Mouse (Mus musculus) retina, postnatal 7 days (tissue): ENCODE measurements around the gene Gm10277.
"Not testable (repeated sequence)": the region's sequence is repeated elsewhere in the genome, so short reads cannot be mapped to it uniquely, and the experiment has no call there.

Source experiments
- DNase-seq: peaks from one replicate; pipeline ENCODE4 v3.0.0-alpha.2; 2012; ENCODE audit warnings: low read depth, low spot score

The Gm10277 gene

DNA sequence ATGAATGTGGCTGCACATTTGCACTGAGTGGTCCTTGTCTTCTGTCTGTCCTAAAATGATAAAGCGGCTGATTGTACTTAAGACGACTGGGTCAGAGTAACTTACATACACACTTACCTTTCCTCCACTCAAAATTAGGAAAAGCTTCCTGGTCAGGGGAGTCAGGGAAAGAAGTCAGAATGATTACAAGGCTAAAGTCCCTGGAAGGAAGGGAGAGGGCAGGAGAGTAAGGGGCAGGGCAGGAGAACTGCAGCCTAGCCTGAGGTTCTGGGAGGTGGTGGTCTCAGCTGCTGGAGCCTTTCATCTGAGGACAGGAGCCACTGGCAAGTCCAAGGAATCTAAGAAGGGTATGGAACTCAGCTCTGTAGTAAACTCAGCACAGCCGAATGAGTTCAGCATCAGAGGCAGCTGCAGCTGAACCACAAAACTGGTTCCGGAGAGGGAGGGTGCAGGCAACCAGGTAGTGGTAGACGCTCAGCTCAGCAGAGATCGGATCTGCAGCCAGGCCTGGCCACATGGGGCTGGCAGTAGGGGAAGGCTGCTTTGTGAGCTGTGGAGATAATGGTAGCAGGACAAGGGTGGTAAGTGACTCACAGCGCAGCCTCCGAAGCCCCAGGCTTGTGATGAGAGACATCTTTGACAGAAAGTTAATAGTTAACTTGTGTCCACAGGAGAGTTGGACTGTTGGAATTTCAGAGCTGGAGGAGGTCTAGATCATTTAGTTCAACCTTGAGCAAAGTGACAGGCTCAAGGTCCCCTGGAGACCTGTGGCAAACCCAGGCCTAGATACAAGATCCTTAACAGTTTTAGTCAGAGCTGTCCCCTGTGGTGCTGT lies 15.5 kb downstream of the Gm10277 start:
- DNase-seq: no peak

DNA sequence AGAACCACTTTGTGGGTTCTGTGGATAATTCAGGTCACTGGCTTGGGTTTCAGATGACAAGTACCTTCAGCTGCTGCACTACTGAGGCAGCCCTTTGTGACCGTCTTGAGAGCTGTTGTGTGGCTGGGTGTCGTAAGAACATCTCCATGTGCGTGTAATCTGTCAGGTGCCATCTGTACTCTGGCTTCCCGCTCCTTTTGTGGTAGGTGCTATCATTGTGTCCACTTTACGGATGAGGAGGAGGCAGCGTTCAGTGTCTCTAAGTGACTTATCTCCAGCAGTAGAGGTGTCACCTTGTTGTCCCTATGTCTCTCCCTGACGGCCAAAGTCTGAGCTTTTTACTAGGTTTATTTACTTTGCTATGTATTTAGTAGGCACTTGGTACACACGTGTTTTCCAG lies 17.2 kb downstream of the Gm10277 start:
- no peak for DNase-seq

DNA sequence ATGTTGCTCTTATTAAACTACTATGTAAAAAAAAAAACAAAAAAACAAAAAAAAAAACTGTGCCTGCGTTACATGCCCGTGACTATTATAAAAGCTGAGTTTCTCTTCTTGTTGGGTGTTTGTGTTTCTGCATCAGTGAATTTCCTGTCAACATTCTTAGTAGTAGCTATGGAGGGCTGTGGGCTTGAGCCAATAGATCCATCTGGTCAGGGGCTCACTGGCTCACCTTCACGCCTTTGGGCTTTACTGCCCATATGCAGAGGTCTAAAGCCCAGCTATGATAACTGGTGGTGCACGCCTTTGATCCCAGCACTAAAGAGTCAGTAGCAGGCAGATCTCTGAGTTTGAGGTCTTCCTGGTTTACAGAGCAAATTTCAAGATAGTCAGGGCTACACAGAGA lies 18.1 kb downstream of the Gm10277 start:
- DNase-seq: no peak

DNA sequence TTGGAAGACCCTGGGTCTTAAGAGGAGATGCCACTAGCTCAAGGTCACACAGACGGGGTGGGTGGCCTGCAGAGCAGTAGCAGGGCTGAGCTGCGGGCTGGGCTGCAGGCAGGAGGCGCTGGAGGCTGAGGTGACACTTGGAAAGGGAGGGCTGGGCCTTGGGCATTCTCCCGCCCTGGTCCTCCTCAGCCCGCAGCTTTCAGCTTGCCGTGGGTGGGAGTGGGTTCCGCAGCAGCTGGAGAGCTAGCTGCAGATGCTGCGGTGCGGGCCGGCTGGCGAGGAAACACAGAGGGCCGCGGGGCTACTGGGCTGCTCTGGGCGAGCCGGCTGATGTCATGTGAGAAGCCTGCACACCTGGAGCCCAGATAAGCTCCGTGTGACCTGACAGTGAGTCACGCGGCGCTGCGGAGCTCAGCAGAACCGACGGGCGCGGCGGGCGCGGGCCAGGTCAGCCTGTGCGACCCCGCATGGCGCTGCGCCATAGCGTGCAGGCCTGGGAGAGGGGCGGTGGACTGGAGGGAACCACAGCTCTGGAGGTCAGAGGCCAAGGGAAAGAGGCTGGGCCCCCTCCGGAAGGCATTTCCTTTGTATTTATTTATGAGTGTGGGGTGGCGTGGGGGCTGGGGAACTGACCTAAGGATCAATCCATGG lies 21.1 kb downstream of the Gm10277 start:
- DNase-seq: no peak

DNA sequence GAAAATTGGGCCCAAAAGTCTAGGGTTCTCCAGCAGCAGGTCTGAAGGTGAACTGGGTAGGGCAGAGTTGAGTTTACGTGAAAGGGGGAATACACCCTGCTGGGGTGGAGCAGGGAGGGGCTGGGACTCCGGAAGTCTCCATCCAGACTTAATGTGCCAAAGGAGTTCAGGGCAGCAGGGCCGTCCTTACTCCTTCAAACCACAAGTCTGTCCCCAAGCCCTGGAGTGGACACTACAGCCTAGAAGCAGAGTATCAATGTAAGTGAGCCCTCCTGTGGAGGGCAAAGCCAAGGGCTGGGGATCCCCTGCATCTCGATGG lies 22.1 kb downstream of the Gm10277 start:
- no peak for DNase-seq

DNA sequence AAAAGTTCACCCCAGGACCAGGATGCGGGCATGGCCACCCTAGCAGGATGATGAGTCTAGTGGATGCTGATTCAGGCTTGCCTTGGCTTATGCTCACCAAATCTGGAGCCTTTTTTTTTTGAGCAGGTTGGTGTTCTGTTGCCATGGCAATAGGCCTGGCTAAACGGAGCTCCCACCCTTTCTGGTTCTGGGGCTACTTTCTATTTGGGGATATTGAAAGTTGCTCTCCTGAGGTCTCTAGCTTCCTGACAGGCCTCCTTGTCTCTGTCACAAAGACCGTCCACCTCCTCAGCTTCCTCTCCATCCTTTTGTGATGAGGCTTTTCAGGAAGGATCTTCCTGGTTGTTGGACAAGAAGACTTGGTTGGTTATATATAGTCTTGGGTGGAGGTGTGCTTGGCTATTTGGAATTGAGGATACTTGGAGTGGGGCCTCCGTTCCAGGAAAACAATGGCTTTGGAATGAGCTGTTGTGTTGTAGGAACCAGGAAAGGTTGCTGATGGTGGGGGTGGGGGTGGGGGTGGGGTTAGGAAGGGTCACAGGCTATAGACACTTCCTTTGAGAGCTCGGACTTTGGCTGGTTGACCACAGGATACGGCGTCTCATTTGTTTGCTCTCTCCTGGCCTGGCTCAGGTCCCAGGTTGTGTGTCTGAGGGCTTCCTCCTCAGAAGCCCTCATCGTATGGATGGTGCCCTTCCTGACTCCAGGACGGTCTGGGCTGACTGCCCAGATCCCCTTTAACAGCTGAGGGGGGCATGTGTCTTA lies 22.7 kb downstream of the Gm10277 start:
- no peak for DNase-seq

DNA sequence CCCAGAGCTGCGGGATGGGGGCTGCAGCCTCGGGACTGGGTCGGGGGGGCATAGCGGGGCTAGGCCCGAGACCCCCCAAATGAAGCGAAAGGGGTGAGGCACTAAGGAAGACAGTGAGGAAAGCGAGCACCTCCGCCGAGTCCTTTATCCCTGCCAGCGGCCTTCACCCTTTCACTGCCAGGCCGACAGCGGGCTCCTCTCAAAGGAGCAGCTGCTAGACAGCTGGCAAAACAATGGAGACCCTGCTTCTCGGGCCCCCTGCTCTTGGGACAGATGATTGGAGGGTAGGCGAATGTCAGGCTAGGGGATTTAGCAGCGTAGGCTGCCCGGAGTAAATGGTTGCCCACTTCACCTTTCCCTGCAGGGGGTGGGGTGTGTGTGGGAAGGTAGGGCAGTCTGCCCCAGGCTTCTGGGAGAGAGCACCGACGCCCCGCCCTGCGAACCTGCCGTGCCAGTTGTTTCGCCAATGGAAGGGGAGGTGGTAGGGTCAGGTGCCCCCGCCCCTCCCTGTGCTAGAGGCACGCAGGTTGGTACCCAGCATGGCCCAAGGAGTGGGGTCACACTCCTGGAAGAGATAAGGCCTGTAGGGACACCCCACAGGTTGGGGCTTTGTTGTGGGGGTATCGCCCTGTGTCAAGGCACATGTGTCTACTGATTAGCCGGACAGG lies 23.7 kb downstream of the Gm10277 start:
- no peak for DNase-seq

DNA sequence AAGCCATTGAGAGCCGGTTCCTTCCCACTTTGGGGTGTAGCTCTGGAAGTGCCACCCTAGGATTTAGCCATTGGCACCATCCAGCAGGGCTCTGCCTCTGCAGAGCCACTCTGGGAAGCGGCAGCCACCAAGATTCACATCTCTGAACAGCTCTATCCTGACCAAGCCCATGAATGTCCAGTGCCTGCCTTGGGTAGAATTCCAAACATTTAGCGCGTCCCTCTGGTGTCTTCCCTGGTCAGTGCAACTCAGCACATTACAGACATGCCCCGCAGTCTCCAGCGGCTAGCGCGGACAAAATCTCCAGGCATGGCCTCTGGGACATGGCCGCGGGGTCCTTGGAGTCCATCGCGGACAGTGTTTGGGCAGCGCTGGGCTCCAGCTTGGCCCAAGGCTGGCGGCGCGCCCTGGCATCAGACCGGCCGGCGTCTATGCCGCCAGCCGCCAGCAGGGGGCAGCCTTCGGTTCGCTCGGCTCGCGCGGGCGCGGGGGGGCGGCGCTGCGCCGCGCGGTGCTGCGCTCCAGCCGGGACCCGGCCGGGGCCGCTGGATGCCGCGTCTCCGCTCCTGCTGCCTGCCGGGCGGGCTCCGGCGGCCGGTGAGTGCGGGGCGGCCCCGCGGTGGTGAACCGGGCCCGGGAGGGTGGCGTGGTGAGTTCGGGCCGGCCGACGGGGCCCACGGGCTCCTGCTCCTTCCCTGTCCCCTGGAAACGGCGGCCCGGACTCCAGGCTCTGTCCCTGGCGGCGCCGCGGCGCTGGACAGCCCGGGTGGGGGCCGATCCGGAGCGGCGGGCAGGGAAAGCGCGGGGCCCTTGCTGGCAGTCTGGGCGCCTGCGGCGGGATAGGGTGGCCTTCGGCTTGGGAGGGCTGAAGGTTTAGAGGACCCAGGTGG lies 24.5 kb downstream of the Gm10277 start, which contains the start of gene Myo18a:
Gene Myo18a (plus strand): TSS at position 464 of the 890 bp plus-strand sequence.
- peak; percentile 82 for DNase-seq

DNA sequence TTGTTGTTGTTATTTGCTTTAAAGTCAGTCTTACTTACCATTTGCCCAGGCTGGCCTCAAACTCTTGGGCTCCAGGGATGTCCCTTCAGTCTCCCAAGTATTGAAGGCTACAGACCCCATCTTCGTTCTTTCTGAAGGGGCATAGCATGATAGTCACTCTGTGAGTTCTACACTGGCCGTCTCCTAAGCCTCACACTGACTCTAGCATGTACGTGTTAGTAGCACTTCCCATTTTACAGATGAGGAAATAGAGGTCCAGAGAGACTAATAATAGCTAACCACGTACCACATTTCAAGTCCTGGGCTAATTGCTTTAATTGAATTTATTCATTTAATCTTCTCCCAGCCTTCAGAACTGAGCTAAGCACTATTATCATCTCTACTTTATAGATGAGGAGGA lies 27.5 kb downstream of the Gm10277 start:
- DNase-seq: no peak

DNA sequence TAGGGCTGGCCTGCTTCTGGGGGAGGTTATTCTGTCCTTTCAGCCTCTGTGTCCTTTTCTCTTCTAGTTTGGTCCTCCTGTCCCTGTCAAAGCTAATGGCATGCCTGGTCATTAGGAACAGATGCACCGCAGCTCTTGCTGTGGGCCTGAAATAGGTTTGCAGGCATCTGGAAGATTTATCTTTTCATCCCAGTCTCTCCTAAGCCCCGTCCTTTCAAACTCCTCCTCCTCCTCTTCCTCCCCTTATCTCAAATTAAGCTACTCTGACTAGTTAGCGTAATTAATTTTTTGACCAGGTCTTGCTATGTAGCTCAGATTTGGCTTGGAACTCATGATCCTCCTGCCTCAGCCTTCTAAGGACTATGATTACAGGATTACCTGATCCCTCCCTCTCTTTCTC lies 34.1 kb downstream of the Gm10277 start:
- DNase-seq: no peak

DNA sequence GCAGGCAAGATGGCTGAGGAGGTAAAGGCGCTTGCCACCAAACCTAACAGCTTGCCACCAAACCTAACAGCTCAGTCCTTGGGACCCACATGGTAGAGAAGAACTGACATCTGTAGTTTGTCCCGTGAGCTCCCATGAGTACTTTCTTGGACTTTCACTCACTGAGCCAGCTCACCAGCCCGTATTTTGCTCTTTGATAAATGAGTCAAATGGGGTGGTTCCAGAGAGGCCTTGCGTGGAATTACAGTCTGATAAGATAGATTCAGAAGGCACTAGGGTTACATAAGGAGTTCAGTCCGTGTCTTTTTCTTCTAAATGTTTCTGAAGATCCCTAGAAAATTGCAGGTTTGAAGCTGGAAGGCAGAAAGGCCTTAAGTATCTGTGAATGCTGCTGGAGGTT lies 35.0 kb downstream of the Gm10277 start:
- DNase-seq: no peak

DNA sequence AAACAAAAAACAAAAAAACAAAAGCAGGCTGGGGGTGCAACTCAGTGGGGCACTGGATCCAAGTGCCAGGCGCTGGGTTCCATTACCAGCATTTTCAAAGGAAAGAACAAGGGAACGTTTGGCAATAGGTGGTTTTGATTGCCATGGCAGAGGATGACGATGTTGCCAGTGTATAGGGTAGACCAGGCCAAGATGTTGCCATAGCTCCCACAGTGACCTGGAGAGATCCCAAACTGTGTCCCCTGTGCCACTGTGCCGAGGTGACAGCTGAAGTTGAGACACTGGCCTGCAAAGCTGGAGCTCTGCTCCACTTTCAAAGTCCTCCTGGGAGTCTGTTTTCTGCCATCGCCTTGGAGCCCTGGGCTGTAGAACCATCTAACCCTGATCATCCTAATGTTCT lies 38.6 kb downstream of the Gm10277 start:
- DNase-seq: no peak

DNA sequence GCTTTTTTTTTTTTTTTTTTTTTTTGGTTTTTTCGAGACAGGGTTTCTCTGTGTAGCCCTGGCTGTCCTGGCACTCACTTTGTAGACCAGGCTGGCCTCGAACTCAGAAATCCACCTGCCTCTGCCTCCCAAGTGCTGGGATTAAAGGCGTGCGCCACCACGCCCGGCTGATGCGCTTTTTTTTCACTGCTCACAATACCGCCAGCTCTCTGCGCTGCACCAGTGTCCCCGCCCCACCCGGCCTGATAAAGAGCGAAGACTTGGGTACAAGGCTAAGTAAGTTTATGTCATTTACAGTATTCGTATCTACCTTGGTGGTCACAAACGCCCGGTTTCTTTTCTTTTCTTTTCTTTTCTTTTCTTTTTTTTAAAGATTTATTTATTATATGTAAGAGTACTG lies 40.4 kb downstream of the Gm10277 start:
- DNase-seq: not testable (repeated sequence)

DNA sequence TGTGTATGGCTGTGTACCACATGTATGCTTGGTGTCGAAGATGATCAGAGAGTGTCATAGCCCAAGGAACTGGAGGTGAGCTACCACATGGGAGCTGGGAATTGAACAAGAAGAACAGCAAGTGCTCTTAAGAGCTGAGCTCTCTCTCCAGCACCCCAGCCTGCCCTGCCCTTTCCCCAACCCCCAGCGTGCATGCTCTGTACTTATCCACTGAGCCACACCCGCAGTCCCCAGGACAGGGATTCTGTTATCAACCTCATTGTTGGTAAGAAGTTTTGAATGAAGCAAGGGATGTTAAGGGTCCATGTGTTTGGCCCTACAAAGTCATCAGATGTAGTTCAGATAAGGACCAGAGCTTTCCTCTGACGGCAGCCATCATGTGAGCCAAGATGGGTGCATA lies 40.9 kb downstream of the Gm10277 start:
- DNase-seq: no peak

DNA sequence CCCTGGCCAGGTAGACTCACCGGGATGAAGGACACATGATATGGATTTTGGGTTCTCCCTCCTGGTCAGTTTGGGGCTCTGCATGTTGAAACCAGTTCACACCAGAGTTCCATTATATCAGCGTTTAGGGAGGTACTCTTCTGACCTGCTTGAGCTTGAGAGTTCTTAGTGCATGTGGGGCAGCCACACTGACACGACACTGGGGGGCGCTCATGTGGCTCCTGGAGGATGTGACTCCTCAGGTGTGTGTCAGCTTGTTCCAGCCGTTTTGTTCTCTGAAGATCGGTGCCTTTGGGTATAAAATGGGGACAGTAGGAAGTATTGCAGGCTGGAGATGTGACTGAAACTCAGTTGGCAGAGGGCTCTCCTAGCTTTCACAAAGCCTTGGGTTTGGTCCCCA lies 43.6 kb downstream of the Gm10277 start:
- no peak for DNase-seq

DNA sequence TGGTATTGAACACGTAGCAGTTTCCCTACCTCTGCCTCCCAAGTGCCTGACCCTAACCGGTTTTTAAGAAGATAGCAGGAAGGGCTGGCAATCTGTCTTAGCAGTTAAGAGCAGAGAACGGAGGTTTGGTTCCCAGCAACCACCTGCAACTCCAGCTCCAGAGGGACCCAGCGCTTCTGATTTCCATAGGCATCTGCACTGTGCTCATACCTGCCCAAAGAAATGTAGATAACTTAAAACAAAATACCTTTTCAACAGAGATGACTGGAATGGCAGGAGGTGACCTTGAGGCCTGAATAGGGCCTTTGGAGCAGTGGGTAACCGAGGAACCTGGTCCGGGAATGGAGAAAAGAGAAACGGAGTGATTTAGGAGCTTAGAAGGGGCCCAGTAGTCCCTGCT lies 49.0 kb downstream of the Gm10277 start:
- no peak for DNase-seq

DNA sequence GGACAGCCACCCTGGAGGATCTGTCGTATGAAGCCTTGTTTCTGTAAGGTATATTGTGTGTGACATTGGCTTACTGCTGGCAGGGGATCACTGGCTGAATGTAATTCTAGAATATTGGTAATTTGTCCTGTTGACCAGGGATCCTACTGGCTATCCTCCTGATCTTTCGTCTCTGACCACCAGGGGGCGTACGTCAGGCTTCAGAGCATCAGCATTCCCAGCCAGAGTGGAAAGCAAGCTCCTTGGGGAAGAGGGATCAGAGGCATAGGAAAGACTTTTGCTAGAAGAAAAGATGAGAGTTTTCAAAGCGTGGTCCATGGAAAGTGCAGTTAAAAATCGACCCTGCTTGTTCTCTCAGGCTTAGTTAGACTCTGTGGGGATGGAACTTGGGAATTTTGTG lies 50.3 kb downstream of the Gm10277 start:
- DNase-seq: peak; percentile 80
